Mouse (Mus musculus): Measurements from ENCODE around the gene 1700001J03Rik. TPM values are rescaled to one million over a fixed set of nuclear protein-coding genes. Genes with fewer than 3 reads are reported as not detected.

1700001J03Rik gene
- polyA plus RNA-seq (2021; fragmentation: Nextera tagmentation), result not detected in 2 replicates
- long read RNA-seq, experiment 1, result 0 reads
- long read RNA-seq, experiment 2, result 0 reads

DNA sequence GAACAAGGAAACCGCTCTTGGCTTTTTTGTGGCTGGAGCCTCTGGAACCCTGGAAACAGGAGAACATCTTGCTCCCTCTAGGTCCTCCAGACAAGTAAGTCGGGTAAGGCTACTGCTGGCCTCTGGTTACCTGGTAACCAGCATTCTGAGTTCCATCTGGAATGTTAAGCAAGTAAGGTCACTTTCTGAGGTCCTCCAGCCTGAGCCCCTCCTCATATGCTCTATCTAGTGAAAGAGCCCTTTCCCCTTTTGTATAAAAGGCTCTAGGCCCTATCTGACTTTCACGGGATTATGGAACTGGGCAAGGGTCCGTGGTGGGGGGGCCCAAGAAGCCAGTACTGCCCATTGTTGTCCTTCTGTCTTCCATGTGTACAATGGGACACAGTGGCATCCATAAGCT lies at the start of gene 1700001J03Rik:
Gene 1700001J03Rik, minus strand, starts transcription at position 101 of the 400 bp plus-strand sequence.

DNA sequence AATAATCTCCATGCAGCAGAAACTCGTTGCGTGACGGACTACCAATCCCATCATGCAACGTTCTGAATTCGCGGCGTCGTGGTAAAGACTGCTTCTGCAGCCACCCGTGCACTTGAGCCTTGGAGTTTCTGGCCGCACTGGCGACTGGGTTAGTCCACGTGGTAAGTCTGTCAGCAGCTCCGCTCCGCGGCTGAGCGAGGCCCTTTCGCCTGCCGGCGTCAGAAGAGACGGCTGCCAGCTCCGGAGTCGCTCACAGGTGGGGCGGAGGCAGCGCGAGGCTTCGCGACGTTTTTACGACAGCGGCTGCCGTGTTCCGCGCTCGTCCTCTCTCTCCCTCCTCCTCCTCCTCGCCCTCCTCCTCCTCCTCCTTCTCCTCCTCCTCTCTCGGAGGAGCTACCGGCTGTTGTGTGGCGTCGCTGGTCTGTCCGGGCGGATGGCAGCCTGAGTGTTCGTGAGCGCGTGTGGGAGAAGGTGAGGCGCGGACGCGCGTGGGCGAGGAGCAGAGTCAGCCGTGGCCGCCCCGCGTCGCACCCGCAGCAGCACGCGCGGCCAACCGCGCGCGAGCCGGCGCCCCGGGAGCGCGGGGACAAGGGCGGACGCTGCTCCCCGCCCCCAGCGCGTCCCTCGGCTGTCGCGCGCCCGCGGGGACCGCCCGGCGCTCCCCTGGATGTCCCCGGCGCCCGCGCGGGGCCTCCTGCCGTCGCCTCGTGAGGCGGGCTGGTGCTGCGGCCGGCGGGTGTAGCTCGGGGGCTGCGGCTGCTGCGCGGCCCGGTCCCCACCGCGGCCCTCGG lies 46.0 kb upstream of the 1700001J03Rik start, which contains the start of gene Cdk8:
Gene Cdk8, plus strand, starts transcription at position 367 of the 791 bp plus-strand sequence.

DNA sequence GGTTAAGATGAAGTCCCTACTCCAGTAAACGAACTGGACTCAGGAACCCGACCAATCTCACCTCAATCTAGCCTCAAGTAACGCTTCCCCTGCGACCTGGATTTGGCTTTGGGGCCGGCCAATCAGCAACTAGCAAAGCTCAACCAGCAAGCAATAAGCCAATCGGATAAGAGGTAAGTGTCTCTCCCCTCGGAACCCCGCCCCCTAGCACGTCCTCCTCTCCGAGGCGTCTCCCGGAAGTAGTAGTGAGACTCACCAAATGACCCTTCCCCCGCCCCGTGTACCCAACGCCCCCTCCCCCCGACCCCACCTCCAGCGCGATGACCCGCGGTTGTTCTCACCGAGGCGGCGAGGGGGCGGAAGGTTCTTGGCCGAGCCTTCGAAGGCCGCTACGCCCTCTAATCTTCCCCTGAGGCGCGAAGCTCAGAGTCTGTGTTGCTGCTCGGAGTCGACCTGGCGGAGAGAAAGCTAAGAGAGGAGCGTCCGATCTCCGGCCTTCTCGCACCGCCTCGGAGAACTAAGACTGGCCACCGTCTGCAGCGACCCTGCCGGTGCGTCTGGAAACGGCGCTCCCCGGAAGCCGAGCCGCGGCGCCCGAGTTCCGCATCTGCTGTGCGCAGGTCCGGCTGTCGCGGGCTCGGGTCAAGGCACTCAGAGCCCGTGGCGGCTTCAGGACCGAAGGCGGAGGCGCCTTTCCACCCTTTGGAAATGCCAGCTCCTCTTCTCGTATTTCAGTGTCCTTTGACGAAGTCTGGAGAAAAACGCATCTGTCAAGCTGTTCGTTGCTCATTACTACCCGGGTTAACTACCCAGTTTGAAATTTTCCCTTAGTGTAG lies 36.0 kb upstream of the 1700001J03Rik start, which contains the start of gene Rnf6:
Gene Rnf6, minus strand, starts transcription at position 677 of the 836 bp plus-strand sequence.

DNA sequence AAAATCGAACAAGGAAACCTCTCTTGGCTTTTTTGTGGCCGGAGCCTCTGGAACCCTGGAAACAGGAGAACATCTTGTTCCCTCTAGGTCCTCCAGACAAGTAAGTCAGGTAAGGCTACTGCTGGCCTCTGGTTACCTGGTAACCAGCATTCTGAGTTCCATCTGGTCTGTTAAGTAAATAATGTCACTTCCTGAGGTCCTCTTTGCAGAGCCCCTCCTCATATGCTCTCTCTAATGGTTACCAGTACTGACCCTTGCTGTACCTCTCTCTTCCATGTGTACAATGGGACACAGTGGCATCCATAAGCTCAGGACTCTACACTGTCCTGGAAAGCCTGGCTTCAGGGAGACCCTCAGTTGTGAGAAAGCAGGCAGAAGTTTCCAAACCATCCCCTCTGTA lies 14.5 kb downstream of the 1700001J03Rik start, which contains the start of gene Gm6309:
Gene Gm6309, minus strand, starts transcription at position 101 of the 400 bp plus-strand sequence.

DNA sequence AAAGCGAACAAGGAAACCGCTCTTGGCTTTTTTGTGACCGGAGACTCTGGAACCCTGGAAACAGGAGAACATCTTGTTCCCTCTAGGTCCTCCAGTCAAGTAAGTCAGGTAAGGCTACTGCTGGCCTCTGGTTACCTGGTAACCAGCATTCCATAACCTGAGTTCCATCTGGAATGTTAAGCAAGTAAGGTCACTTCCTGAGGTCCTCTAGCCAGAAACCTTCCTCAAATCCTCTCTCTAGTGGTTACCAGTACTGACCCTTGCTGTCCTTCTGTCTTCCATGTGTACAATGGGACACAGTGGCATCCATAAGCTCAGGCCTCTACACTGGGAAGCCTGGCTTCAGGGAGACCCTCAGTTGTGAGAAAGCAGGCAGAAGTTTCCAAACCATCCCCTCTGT lies 24.7 kb downstream of the 1700001J03Rik start, which contains the start of gene Gm5565:
Gene Gm5565, minus strand, starts transcription at position 101 of the 400 bp plus-strand sequence.

Other genes with a start within 250 kb of the 1700001J03Rik start
- gene Cyp3a25, start 175.7 kb downstream of the 1700001J03Rik start, polyA plus RNA-seq (2021; fragmentation: Nextera tagmentation), result not detected in 2 replicates
- not detected in 2 replicates for gene Cyp3a59, start 106.0 kb downstream of the 1700001J03Rik start, polyA plus RNA-seq (2021; fragmentation: Nextera tagmentation)
- gene Gm5565, start 24.8 kb downstream of the 1700001J03Rik start, polyA plus RNA-seq (2021; fragmentation: Nextera tagmentation), result not detected in 2 replicates
- gene Gm6309, start 14.6 kb downstream of the 1700001J03Rik start, polyA plus RNA-seq (2021; fragmentation: Nextera tagmentation), result not detected in 2 replicates
- 34.0 and 35.3 TPM in 2 replicates for gene Rnf6, start 36.3 kb upstream of the 1700001J03Rik start, polyA plus RNA-seq (2021; fragmentation: Nextera tagmentation)
- 3.2 and 3.4 TPM in 2 replicates for gene Cdk8, start 45.9 kb upstream of the 1700001J03Rik start, polyA plus RNA-seq (2021; fragmentation: Nextera tagmentation)
- gene Wasf3, start 199.7 kb upstream of the 1700001J03Rik start, polyA plus RNA-seq (2021; fragmentation: Nextera tagmentation), result 27.9 and 30.4 TPM in 2 replicates